Mouse (Mus musculus): ENCODE data around the gene Alppl2.

DNA sequence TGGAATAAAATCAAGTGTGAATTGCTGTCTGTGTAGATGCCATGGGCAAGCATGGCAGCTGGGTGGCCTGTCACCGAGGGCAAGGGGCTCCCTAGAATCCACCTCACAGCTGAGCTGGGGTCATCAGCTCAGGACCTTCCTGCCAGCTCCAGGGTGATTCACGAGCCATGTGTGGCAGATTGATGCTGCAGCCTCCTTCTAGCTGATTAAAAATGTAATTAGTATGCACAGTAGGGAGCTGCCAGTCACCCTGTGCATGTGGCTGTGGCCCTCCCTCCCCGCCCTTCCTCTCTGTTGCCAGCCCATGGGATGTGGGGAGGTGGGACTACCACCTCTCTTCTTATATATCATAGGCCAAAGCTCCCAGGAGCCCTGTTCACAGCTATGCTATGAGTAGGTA is 39.7 kb downstream of the Alppl2 start:
- TF ChIP-seq POLR2A (IDR thresholded peaks at IDR 0.05; ENCODE audit: low read depth, low read length) (no peak), CTCF (conservative IDR thresholded peaks at IDR 0.05; ENCODE audit: insufficient read depth, insufficient read length, low read depth, low read length) (no peak)
